ENCODE assay signal across 18 mouse cellular contexts in genomic region chr13:31397246-31397645, GRCm38 (mm10).
DNase-seq lines count a peak whose midpoint lies in the region; ATAC-seq lines count a peak whose summit lies in the region.
"Had no signal": no experiment of that assay in that cellular context is flagged by ENCODE, and none has a peak within 500 bp of the region (broad histone marks: within the 10 kb centered on the region; RNA-seq: fewer than 3 reads in every experiment).

No protein-coding gene starts in this region.

- H3K4me3 ChIP-seq in forebrain, embryonic 10.5 days, result no peak overlapping the region
- no peak overlapping the region for H3K4me3 ChIP-seq in forebrain, embryonic 12.5 days (replicated peaks)
- no peak overlapping the region for H3K4me3 ChIP-seq in neural tube, embryonic 15.5 days (replicated peaks)
- H3K4me3 ChIP-seq in heart, embryonic 11.5 days (ENCODE audit: low read depth, low read length), result no peak overlapping the region
- H3K4me3 ChIP-seq: embryonic facial prominence, embryonic 13.5 days; stomach, embryonic 15.5 days had no signal

- 61% methylated on average over 10 of the region's 10 CpGs for WGBS in forebrain, embryonic 10.5 days
- 77% methylated on average over 10 of the region's 10 CpGs for WGBS in forebrain, embryonic 12.5 days
- 75% methylated on average over 10 of the region's 10 CpGs for WGBS in neural tube, embryonic 15.5 days
- WGBS in heart, embryonic 11.5 days (ENCODE audit: insufficient replicate concordance), result 48% methylated on average over 10 of the region's 10 CpGs

- DNase-seq in forebrain, embryonic 10.5 days (ENCODE audit: extremely low spot score, low spot score), result peak; percentile 41
- DNase-seq in neural tube, embryonic 10.5 days (ENCODE audit: extremely low spot score, low spot score), result peak; percentile 55
- peak; percentile 63 for DNase-seq in mesoderm, embryonic 11.5 days (ENCODE audit: low read depth, low spot score)
- DNase-seq in urinary bladder, postnatal 4 days (ENCODE audit: low spot score in 2 of 2), result no peak
- DNase-seq in left cerebral cortex, postnatal 10 days (ENCODE audit: extremely low spot score in 1 of 2, low spot score in 2 of 2), result no peak
- DNase-seq: adrenal gland, adult 2 months; cerebellum, adult 9-11 months; kidney, adult 8-10 months; kidney, postnatal 36 days; left cerebral cortex, postnatal 4 days; lung, adult 18-20 months; thymus, adult 18-20 months had no signal

- no peak overlapping the region for H3K27ac ChIP-seq in forebrain, embryonic 10.5 days
- H3K27ac ChIP-seq in forebrain, embryonic 12.5 days, result no peak overlapping the region
- no peak overlapping the region for H3K27ac ChIP-seq in neural tube, embryonic 15.5 days (replicated peaks)
- H3K27ac ChIP-seq in heart, embryonic 11.5 days (ENCODE audit: low read depth, low read length), result no peak overlapping the region
- H3K27ac ChIP-seq: embryonic facial prominence, embryonic 13.5 days; stomach, embryonic 15.5 days had no signal

- no peak for ATAC-seq in forebrain, embryonic 12.5 days (ENCODE audit: low FRiP score)
- no peak for ATAC-seq in neural tube, embryonic 15.5 days (ENCODE audit: low FRiP score)
- ATAC-seq in heart, embryonic 11.5 days (replicated peaks; ENCODE audit: insufficient number of reproducible peaks, low FRiP score, low TSS enrichment), result no peak

- no peaks in the 10 kb centered on the region for H3K27me3 ChIP-seq in forebrain, embryonic 10.5 days (ENCODE audit: poor library complexity, severe bottlenecking)
- no peaks in the 10 kb centered on the region for H3K27me3 ChIP-seq in forebrain, embryonic 12.5 days
- H3K27me3 ChIP-seq in neural tube, embryonic 15.5 days (replicated peaks), result no peaks in the 10 kb centered on the region
- no peaks in the 10 kb centered on the region; the same call in 1 of the 2 replicates for H3K27me3 ChIP-seq in heart, embryonic 11.5 days (ENCODE audit: control insufficient read depth, insufficient read depth, low read length)
- H3K27me3 ChIP-seq: stomach, embryonic 15.5 days had no signal

- H3K4me2 ChIP-seq in forebrain, embryonic 12.5 days, result no peak overlapping the region
- no peak overlapping the region for H3K4me2 ChIP-seq in neural tube, embryonic 15.5 days
- no peak overlapping the region for H3K4me2 ChIP-seq in heart, embryonic 11.5 days
- H3K4me2 ChIP-seq: embryonic facial prominence, embryonic 13.5 days; liver, embryonic 11.5 days; stomach, embryonic 15.5 days had no signal

- intact Hi-C loops in left cerebral cortex, postnatal 10 days (cut with DNase I), result no loop called here

- no peaks in the 10 kb centered on the region for H3K9me3 ChIP-seq in forebrain, embryonic 10.5 days
- no peaks in the 10 kb centered on the region for H3K9me3 ChIP-seq in forebrain, embryonic 12.5 days
- H3K9me3 ChIP-seq in neural tube, embryonic 15.5 days (replicated peaks), result no peaks in the 10 kb centered on the region
- no peaks in the 10 kb centered on the region for H3K9me3 ChIP-seq in heart, embryonic 11.5 days (replicated peaks; ENCODE audit: control insufficient read depth, low read length)
- H3K9me3 ChIP-seq: embryonic facial prominence, embryonic 13.5 days; stomach, embryonic 15.5 days had no signal

- peaks cover 5% of the 10 kb centered on the region; the same call in 1 of the 2 replicates for H3K4me1 ChIP-seq in forebrain, embryonic 10.5 days
- no peaks in the 10 kb centered on the region for H3K4me1 ChIP-seq in forebrain, embryonic 12.5 days
- H3K4me1 ChIP-seq in neural tube, embryonic 15.5 days, result no peaks in the 10 kb centered on the region
- H3K4me1 ChIP-seq in heart, embryonic 11.5 days (ENCODE audit: control insufficient read depth, insufficient read depth, low read length), result no peaks in the 10 kb centered on the region
- H3K4me1 ChIP-seq: stomach, embryonic 15.5 days had no signal

- H3K36me3 ChIP-seq in forebrain, embryonic 10.5 days (replicated peaks), result no peaks in the 10 kb centered on the region
- H3K36me3 ChIP-seq in forebrain, embryonic 12.5 days (replicated peaks), result no peaks in the 10 kb centered on the region
- H3K36me3 ChIP-seq in neural tube, embryonic 15.5 days, result no peaks in the 10 kb centered on the region
- no peaks in the 10 kb centered on the region for H3K36me3 ChIP-seq in heart, embryonic 11.5 days (ENCODE audit: control insufficient read depth, insufficient read depth, low read length)
- H3K36me3 ChIP-seq: embryonic facial prominence, embryonic 13.5 days; stomach, embryonic 15.5 days had no signal

- no peak overlapping the region for H3K9ac ChIP-seq in forebrain, embryonic 12.5 days
- H3K9ac ChIP-seq in neural tube, embryonic 15.5 days (replicated peaks), result no peak overlapping the region
- no peak overlapping the region for H3K9ac ChIP-seq in heart, embryonic 11.5 days (ENCODE audit: low read depth, low read length)
- H3K9ac ChIP-seq: embryonic facial prominence, embryonic 13.5 days; stomach, embryonic 15.5 days had no signal

Comparison
In these comparisons a context has a peak if more than half of its experiments do, and no peak if none do; other contexts are left out.
1. DNase-seq: peak in forebrain, embryonic 10.5 days (single experiment), neural tube, embryonic 10.5 days (single experiment) and mesoderm, embryonic 11.5 days (single experiment); none in urinary bladder, postnatal 4 days (0 of 2) and left cerebral cortex, postnatal 10 days (0 of 2).